Mouse (Mus musculus): ENCODE results near the gene Olfr957.

Olfr957 gene

GRCm38 (mm10) chr9:39515531-39515930 lies at the start of gene Olfr957:
Olfr957 (minus strand) TSS chr9:39515809.
- DNase-seq = no peak

GRCm38 (mm10) chr9:39558349-39558647 lies 42.7 kb upstream of the Olfr957 start:
- DNase-seq = no peak

- DNase-seq = no peak
These were observed 42.1 kb upstream of the Olfr957 start for GRCm38 (mm10) chr9:39557529-39558348.

GRCm38 (mm10) chr9:39553946-39554345 lies 38.3 kb upstream of the Olfr957 start, which contains the start of gene Olfr958:
Olfr958 (minus strand) TSS chr9:39554054.
- no peak for DNase-seq

- no peak for DNase-seq
These were observed 35.2 kb upstream of the Olfr957 start for GRCm38 (mm10) chr9:39550806-39551205.

- DNase-seq = no peak
These were observed 8.1 kb upstream of the Olfr957 start for GRCm38 (mm10) chr9:39523616-39524285.

- no peak for DNase-seq
These were observed 3.0 kb upstream of the Olfr957 start for GRCm38 (mm10) chr9:39518595-39518994.

- no peak for DNase-seq
These were observed 6.2 kb downstream of the Olfr957 start for GRCm38 (mm10) chr9:39509412-39509811.

GRCm38 (mm10) chr9:39508998-39509397 lies 6.6 kb downstream of the Olfr957 start:
- no peak for DNase-seq

- no peak for DNase-seq
These were observed 21.7 kb downstream of the Olfr957 start, which contains the start of gene Olfr44 for GRCm38 (mm10) chr9:39493895-39494294. Olfr44 (minus strand) TSS chr9:39493995.

- no peak for DNase-seq
These were observed 43.8 kb downstream of the Olfr957 start, which contains the start of gene Olfr955 for GRCm38 (mm10) chr9:39471844-39472243. Olfr955 (minus strand) TSS chr9:39471944.

All from thymus, postnatal 14 days (tissue).